Mouse (Mus musculus): ENCODE data around the gene Acvrl1.

- TF ChIP-seq CTCF (IDR thresholded peaks at IDR 0.05; ENCODE audit: control insufficient read depth, insufficient read depth, insufficient replicate concordance, low read depth, low read length): no peak
- no peak for TF ChIP-seq POLR2A (IDR thresholded peaks at IDR 0.05; ENCODE audit: control insufficient read depth, low read depth, low read length)
Observed at GRCm38 (mm10) chr15:101146100-101146965, 18.0 kb downstream of the Acvrl1 start.

Data from testis, adult 2 months (tissue).